Comparison of ENCODE assay signal across 26 mouse cellular contexts in the genomic region with DNA sequence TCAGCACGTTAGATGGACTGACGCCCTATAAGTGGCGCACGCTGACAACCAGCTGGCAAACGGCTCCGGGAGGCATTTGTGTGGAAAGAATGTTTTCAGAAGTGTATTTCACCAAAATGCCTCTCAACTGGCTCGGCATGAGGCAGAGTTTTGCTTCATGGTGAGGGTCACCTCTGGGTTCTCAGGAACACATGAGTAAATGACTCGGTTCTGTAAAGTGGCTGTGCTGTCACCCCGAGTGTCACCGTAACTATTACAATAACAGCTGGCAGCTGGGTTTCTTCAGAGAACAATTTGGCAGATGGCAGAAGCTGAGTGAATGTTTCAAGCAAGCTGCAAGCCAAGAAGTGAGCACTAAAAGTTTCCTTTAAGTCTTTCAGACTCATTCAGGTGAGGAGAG.
DNase-seq lines count a peak whose midpoint lies in the region; ATAC-seq and TF ChIP-seq lines count a peak whose summit lies in the region.
"Had no signal": no experiment of that assay in that cellular context is flagged by ENCODE, and none has a peak within 500 bp of the region (broad histone marks: within the 10 kb centered on the region; RNA-seq: fewer than 3 reads in every experiment).

No protein-coding gene starts in this region.

- peak; percentile 47 for DNase-seq in hindbrain, postnatal 0 days (ENCODE audit: low spot score)
- DNase-seq in hindbrain, embryonic 10.5 days (ENCODE audit: low spot score) = no peak
- peak; percentile 50 for DNase-seq in lung, postnatal 0 days (ENCODE audit: low spot score)
- no peak for DNase-seq in lung, postnatal 14 days
- no peak for DNase-seq in adrenal gland, postnatal 36 days
- DNase-seq: adrenal gland, postnatal 25 days; cerebellum, adult 11 months; cerebellum, postnatal 14 days; gastrocnemius, postnatal 10 days; heart, postnatal 10 days; kidney, adult 9 months; kidney, postnatal 25 days; lung, adult 2 months; retina, postnatal 1 day; right cerebral cortex, postnatal 25 days; spleen, adult 18-20 months had no signal

- no peaks in the 10 kb centered on the region for H3K27me3 ChIP-seq in forebrain, embryonic 13.5 days
- H3K27me3 ChIP-seq in forebrain, embryonic 16.5 days (replicated peaks; ENCODE audit: control insufficient read depth, insufficient read depth, low read length) = no peaks in the 10 kb centered on the region
- no peaks in the 10 kb centered on the region for H3K27me3 ChIP-seq in hindbrain, postnatal 0 days (ENCODE audit: insufficient read depth, low read length)
- H3K27me3 ChIP-seq in hindbrain, embryonic 10.5 days (ENCODE audit: insufficient read depth, poor library complexity, severe bottlenecking) = no peaks in the 10 kb centered on the region
- H3K27me3 ChIP-seq in lung, postnatal 0 days (replicated peaks; ENCODE audit: insufficient read depth, low read length) = no peaks in the 10 kb centered on the region
- H3K27me3 ChIP-seq: embryonic facial prominence, embryonic 12.5 days; intestine, embryonic 15.5 days; limb, embryonic 12.5 days; midbrain, embryonic 12.5 days had no signal

- peaks cover 78% of the 10 kb centered on the region for H3K4me1 ChIP-seq in forebrain, embryonic 13.5 days
- peaks cover 68% of the 10 kb centered on the region for H3K4me1 ChIP-seq in forebrain, embryonic 16.5 days (replicated peaks; ENCODE audit: control insufficient read depth, insufficient read depth, low read length)
- H3K4me1 ChIP-seq in hindbrain, postnatal 0 days (ENCODE audit: insufficient read depth, low read length) = peaks cover 10% of the 10 kb centered on the region; the same call in 1 of the 2 replicates
- peaks cover 46% of the 10 kb centered on the region for H3K4me1 ChIP-seq in hindbrain, embryonic 10.5 days (replicated peaks)
- H3K4me1 ChIP-seq in lung, postnatal 0 days (ENCODE audit: insufficient read depth, low read depth, low read length) = no peaks in the 10 kb centered on the region

- H3K36me3 ChIP-seq in forebrain, embryonic 13.5 days (ENCODE audit: poor library complexity, severe bottlenecking) = peaks cover 6% of the 10 kb centered on the region
- no peaks in the 10 kb centered on the region for H3K36me3 ChIP-seq in forebrain, embryonic 16.5 days (ENCODE audit: control insufficient read depth, insufficient read depth)
- H3K36me3 ChIP-seq in hindbrain, postnatal 0 days (ENCODE audit: insufficient read depth, low read length) = no peaks in the 10 kb centered on the region
- peaks cover 16% of the 10 kb centered on the region for H3K36me3 ChIP-seq in hindbrain, embryonic 10.5 days
- H3K36me3 ChIP-seq in lung, postnatal 0 days (ENCODE audit: insufficient read depth, low read length) = no peaks in the 10 kb centered on the region
- H3K36me3 ChIP-seq: intestine, embryonic 15.5 days had no signal

- TF ChIP-seq EP300 in lung, postnatal 0 days (IDR thresholded peaks at IDR 0.05) = no peak

- TF ChIP-seq CTCF in hindbrain, postnatal 0 days (IDR thresholded peaks at IDR 0.05; ENCODE audit: low read depth) = no peak
- TF ChIP-seq CTCF in lung, postnatal 0 days (IDR thresholded peaks at IDR 0.05) = no peak

- H3K9ac ChIP-seq in forebrain, embryonic 13.5 days = no peak overlapping the region
- no peak overlapping the region for H3K9ac ChIP-seq in forebrain, embryonic 16.5 days (replicated peaks; ENCODE audit: low read depth, low read length)
- H3K9ac ChIP-seq in hindbrain, postnatal 0 days (replicated peaks; ENCODE audit: low read length) = no peak overlapping the region
- no peak overlapping the region for H3K9ac ChIP-seq in lung, postnatal 0 days (replicated peaks; ENCODE audit: low read depth)
- H3K9ac ChIP-seq: embryonic facial prominence, embryonic 12.5 days; hindbrain, embryonic 14.5 days; intestine, embryonic 15.5 days; limb, embryonic 12.5 days; midbrain, embryonic 12.5 days had no signal

- no peak overlapping the region for H3K4me3 ChIP-seq in forebrain, embryonic 13.5 days
- H3K4me3 ChIP-seq in forebrain, embryonic 16.5 days (replicated peaks; ENCODE audit: low read length) = no peak overlapping the region
- H3K4me3 ChIP-seq in hindbrain, postnatal 0 days (ENCODE audit: low read length) = no peak overlapping the region
- no peak overlapping the region for H3K4me3 ChIP-seq in hindbrain, embryonic 10.5 days
- no peak overlapping the region for H3K4me3 ChIP-seq in lung, postnatal 0 days (ENCODE audit: low read depth, low read length)
- H3K4me3 ChIP-seq: embryonic facial prominence, embryonic 12.5 days; erythroblast, embryonic 14.5 days; intestine, embryonic 15.5 days; limb, embryonic 12.5 days; midbrain, embryonic 12.5 days had no signal

- peak overlapping the region; percentile 45 for H3K27ac ChIP-seq in forebrain, embryonic 13.5 days
- no peak overlapping the region for H3K27ac ChIP-seq in forebrain, embryonic 16.5 days (ENCODE audit: low read length)
- H3K27ac ChIP-seq in hindbrain, postnatal 0 days = no peak overlapping the region
- H3K27ac ChIP-seq in hindbrain, embryonic 10.5 days = no peak overlapping the region
- H3K27ac ChIP-seq in lung, postnatal 0 days (ENCODE audit: low read length) = no peak overlapping the region
- H3K27ac ChIP-seq: embryonic facial prominence, embryonic 12.5 days; hindbrain, embryonic 14.5 days; intestine, embryonic 15.5 days; limb, embryonic 12.5 days; midbrain, embryonic 12.5 days had no signal

- ATAC-seq in forebrain, embryonic 13.5 days = no peak
- no peak for ATAC-seq in forebrain, embryonic 16.5 days
- peak; percentile 18; the same call in 1 of the 2 replicates for ATAC-seq in hindbrain, postnatal 0 days
- ATAC-seq in lung, postnatal 0 days = peak; percentile 11; the same call in 1 of the 2 replicates
- ATAC-seq: intestine, embryonic 15.5 days had no signal

- H3K4me2 ChIP-seq in forebrain, embryonic 13.5 days = no peak overlapping the region
- H3K4me2 ChIP-seq in forebrain, embryonic 16.5 days (ENCODE audit: low read length) = no peak overlapping the region
- H3K4me2 ChIP-seq in hindbrain, postnatal 0 days (ENCODE audit: low read depth, low read length) = no peak overlapping the region
- H3K4me2 ChIP-seq in lung, postnatal 0 days (replicated peaks; ENCODE audit: low read depth, low read length) = 0 out of 2 replicates have a peak overlapping the region, but pooled peaks have one; percentile 17
- H3K4me2 ChIP-seq: embryonic facial prominence, embryonic 12.5 days; heart, embryonic 11.5 days; hindbrain, embryonic 14.5 days; intestine, embryonic 15.5 days; limb, embryonic 12.5 days; liver, embryonic 11.5 days; midbrain, embryonic 12.5 days had no signal

- 49% methylated on average over 10 of the region's 10 CpGs for WGBS in forebrain, embryonic 13.5 days
- 26% methylated on average over 10 of the region's 10 CpGs for WGBS in forebrain, embryonic 16.5 days
- 28% methylated on average over 10 of the region's 10 CpGs for WGBS in hindbrain, postnatal 0 days
- WGBS in hindbrain, embryonic 10.5 days = 74% methylated on average over 10 of the region's 10 CpGs
- 45% methylated on average over 10 of the region's 10 CpGs for WGBS in lung, postnatal 0 days

- no peaks in the 10 kb centered on the region for H3K9me3 ChIP-seq in forebrain, embryonic 13.5 days (replicated peaks)
- H3K9me3 ChIP-seq in forebrain, embryonic 16.5 days (ENCODE audit: control insufficient read depth, low read length) = no peaks in the 10 kb centered on the region
- H3K9me3 ChIP-seq in hindbrain, postnatal 0 days (ENCODE audit: low read length) = no peaks in the 10 kb centered on the region
- no peaks in the 10 kb centered on the region for H3K9me3 ChIP-seq in hindbrain, embryonic 10.5 days
- no peaks in the 10 kb centered on the region for H3K9me3 ChIP-seq in lung, postnatal 0 days (ENCODE audit: low read length)
- H3K9me3 ChIP-seq: embryonic facial prominence, embryonic 12.5 days; intestine, embryonic 15.5 days; limb, embryonic 12.5 days; midbrain, embryonic 12.5 days had no signal

Comparison
In these comparisons a context has a peak if more than half of its experiments do, and no peak if none do; other contexts are left out.
1. DNase-seq: peak in hindbrain, postnatal 0 days (single experiment) and lung, postnatal 0 days (single experiment); none in hindbrain, embryonic 10.5 days (single experiment), lung, postnatal 14 days (single experiment) and adrenal gland, postnatal 36 days (0 of 2).
2. ATAC-seq: peak in hindbrain, postnatal 0 days (single experiment) and lung, postnatal 0 days (single experiment); none in forebrain, embryonic 13.5 days (single experiment) and forebrain, embryonic 16.5 days (single experiment).